In genomic region chr3:88146376-88147112, GRCm38 (mm10) we compare ENCODE assay signal across 7 mouse cellular contexts. TPM values are rescaled to one million over a fixed set of nuclear protein-coding genes. Genes with fewer than 3 reads are reported as not detected.
DNase-seq lines count a peak whose midpoint lies in the region; ATAC-seq and TF ChIP-seq lines count a peak whose summit lies in the region.

No protein-coding gene starts in this region.

- TF ChIP-seq CTCF in embryonic fibroblast, embryonic 13.5 days (IDR thresholded peaks at IDR 0.05; ENCODE audit: borderline replicate concordance, insufficient read depth, low read length) = no peak
- TF ChIP-seq CTCF in intestine, postnatal 0 days (IDR thresholded peaks at IDR 0.05; ENCODE audit: low read depth) = no peak

- H3K27me3 ChIP-seq in lung, embryonic 16.5 days (ENCODE audit: control insufficient read depth, insufficient read depth, low read depth, low read length) = no peaks in the 10 kb centered on the region
- no peaks in the 10 kb centered on the region for H3K27me3 ChIP-seq in intestine, postnatal 0 days (replicated peaks; ENCODE audit: control insufficient read depth, insufficient read depth, low read length)
- H3K27me3 ChIP-seq in stomach, embryonic 14.5 days (ENCODE audit: control insufficient read depth, insufficient read depth, low read length) = no peaks in the 10 kb centered on the region

- no peaks in the 10 kb centered on the region for H3K9me3 ChIP-seq in lung, embryonic 16.5 days (ENCODE audit: control insufficient read depth, low read length)
- no peaks in the 10 kb centered on the region for H3K9me3 ChIP-seq in intestine, postnatal 0 days (ENCODE audit: control insufficient read depth)
- no peaks in the 10 kb centered on the region for H3K9me3 ChIP-seq in stomach, embryonic 14.5 days (ENCODE audit: control insufficient read depth, low read depth, low read length)

- H3K27ac ChIP-seq in lung, embryonic 16.5 days (ENCODE audit: low read length) = no peak overlapping the region
- H3K27ac ChIP-seq in embryonic fibroblast, embryonic 13.5 days (ENCODE audit: insufficient read depth, low read length) = peak overlapping the region; percentile 51; the same call in 1 of the 2 replicates
- no peak overlapping the region; the same call in 1 of the 2 replicates for H3K27ac ChIP-seq in intestine, postnatal 0 days (ENCODE audit: low read depth, low read length)
- no peak overlapping the region; the same call in 1 of the 2 replicates for H3K27ac ChIP-seq in stomach, embryonic 14.5 days (ENCODE audit: low read length)

- TF ChIP-seq POLR2A in embryonic fibroblast, embryonic 13.5 days (IDR thresholded peaks at IDR 0.05; ENCODE audit: low read depth, low read length) = no peak

- no peak for DNase-seq in lung, postnatal 4 days
- no peak for DNase-seq in gastrocnemius, postnatal 14 days
- DNase-seq in adrenal gland, adult 2 months = no peak

- H3K4me2 ChIP-seq in lung, embryonic 16.5 days (ENCODE audit: low read depth, low read length) = no peak overlapping the region
- H3K4me2 ChIP-seq in intestine, postnatal 0 days (replicated peaks; ENCODE audit: low read depth) = 0 out of 2 replicates have a peak overlapping the region, but pooled peaks have one; percentile 85
- peak overlapping the region; percentile 13; the same call in 1 of the 2 replicates for H3K4me2 ChIP-seq in stomach, embryonic 14.5 days (replicated peaks; ENCODE audit: low read depth, low read length)

- no peak for ATAC-seq in lung, embryonic 16.5 days (ENCODE audit: low read depth)
- no peak for ATAC-seq in intestine, postnatal 0 days
- ATAC-seq in stomach, embryonic 14.5 days (ENCODE audit: insufficient number of reproducible peaks, insufficient read depth, low FRiP score, low read depth) = no peak

- no peak overlapping the region for H3K4me3 ChIP-seq in lung, embryonic 16.5 days (ENCODE audit: low read length)
- no peak overlapping the region for H3K4me3 ChIP-seq in embryonic fibroblast, embryonic 13.5 days (ENCODE audit: insufficient read depth, low read length)
- H3K4me3 ChIP-seq in intestine, postnatal 0 days (ENCODE audit: low read depth, low read length) = no peak overlapping the region
- no peak overlapping the region for H3K4me3 ChIP-seq in stomach, embryonic 14.5 days (ENCODE audit: low read depth, low read length)

- WGBS in lung, embryonic 16.5 days = 26% methylated on average over 5 of the region's 5 CpGs
- 30% methylated on average over 5 of the region's 5 CpGs for WGBS in intestine, postnatal 0 days
- 39% methylated on average over 5 of the region's 5 CpGs for WGBS in stomach, embryonic 14.5 days

- H3K4me1 ChIP-seq in lung, embryonic 16.5 days (replicated peaks; ENCODE audit: control insufficient read depth, insufficient read depth, low read length) = peaks cover 66% of the 10 kb centered on the region
- H3K4me1 ChIP-seq in embryonic fibroblast, embryonic 13.5 days (ENCODE audit: control insufficient read depth, insufficient read depth, low read length) = peaks cover 24% of the 10 kb centered on the region
- H3K4me1 ChIP-seq in intestine, postnatal 0 days (replicated peaks; ENCODE audit: control insufficient read depth, insufficient read depth, low read length) = peaks cover 32% of the 10 kb centered on the region
- H3K4me1 ChIP-seq in stomach, embryonic 14.5 days (ENCODE audit: control insufficient read depth, insufficient read depth, low read length) = peaks cover 69% of the 10 kb centered on the region

- intact Hi-C loops in gastrocnemius, postnatal 14 days (cut with DNase I; ENCODE audit: low total_unique reads) = no loop called here

- no peaks in the 10 kb centered on the region for H3K36me3 ChIP-seq in lung, embryonic 16.5 days (ENCODE audit: control insufficient read depth, insufficient read depth, low read length)
- no peaks in the 10 kb centered on the region for H3K36me3 ChIP-seq in intestine, postnatal 0 days (ENCODE audit: control insufficient read depth, insufficient read depth)
- H3K36me3 ChIP-seq in stomach, embryonic 14.5 days (ENCODE audit: control insufficient read depth, insufficient read depth, low read length) = no peaks in the 10 kb centered on the region

- 0 out of 2 replicates have a peak overlapping the region, but pooled peaks have one; percentile 8 for H3K9ac ChIP-seq in lung, embryonic 16.5 days (ENCODE audit: low read length)
- no peak overlapping the region for H3K9ac ChIP-seq in intestine, postnatal 0 days (ENCODE audit: low read depth, low read length)
- no peak overlapping the region for H3K9ac ChIP-seq in stomach, embryonic 14.5 days (replicated peaks; ENCODE audit: low read depth, low read length)

RNA-seq across cellular contexts. Expression of gene Mef2d, which starts 4.4 kb away (rescaled TPM):
- polyA plus RNA-seq in lung, embryonic 16.5 days (2015; fragmentation: Nextera tagmentation; extraction: Ambion mirVana) = 19.9 and 22.9 TPM in 2 replicates
- polyA plus RNA-seq in embryonic fibroblast, embryonic 13.5 days (2011; ENCODE audit: insufficient read length, low read depth, missing spikeins) = 49.1 and 57.0 TPM in 2 replicates
- polyA plus RNA-seq in intestine, postnatal 0 days (2015; fragmentation: Nextera tagmentation; extraction: Ambion mirVana) = 15.8 and 16.2 TPM in 2 replicates
- polyA plus RNA-seq in stomach, embryonic 14.5 days (2014; fragmentation: Nextera tagmentation; extraction: Ambion mirVana) = 19.5 and 20.1 TPM in 2 replicates
- total RNA-seq in gastrocnemius, postnatal 14 days (2021) = 100 to 1,000 TPM; 136 to 137 TPM
- total RNA-seq in adrenal gland, adult 2 months (2021) = 100 to 1,000 TPM in 1 of 2 experiments, 10 to 100 TPM in 1; 78.4 to 114 TPM
- 173 and 185 TPM in 2 replicates for polyA plus RNA-seq in adrenal gland, adult 2 months (2012; rRNA removed)
